Mouse (Mus musculus) left cerebral cortex, adult 8-10 months (tissue): ENCODE data around the gene Mid1. TPM values are rescaled to one million over a fixed set of nuclear protein-coding genes. Genes with fewer than 3 reads are reported as not detected.
"Not testable (repeated sequence)": the region's sequence is repeated elsewhere in the genome, so short reads cannot be mapped to it uniquely, and the experiment has no call there.

Source experiments
- DNase-seq, 2 experiments: peaks; one replicate each; pipeline ENCODE4 v3.0.0; 2022; ENCODE audit warnings: low spot score in 2 of 2
- total RNA-seq, 4 experiments: library from RNA; stranded (reverse); gene quantifications; 2 replicates each; pipeline ENCODE4 v1.2.4; 2022

Gene Mid1
- total RNA-seq, 4 experiments from 2014 or later: 5.2 to 19.8 (median 12.6) TPM

- not testable (repeated sequence) for DNase-seq
Observed at GRCm38 (mm10) chrX:169999226-169999883, 314.4 kb downstream of the Mid1 start.

- not testable (repeated sequence) for DNase-seq
Observed at GRCm38 (mm10) chrX:169999912-170000641, 315.1 kb downstream of the Mid1 start.

- DNase-seq: not testable (repeated sequence)
Observed at GRCm38 (mm10) chrX:170000642-170001387, 315.8 kb downstream of the Mid1 start.

GRCm38 (mm10) chrX:170001388-170001695 is 316.3 kb downstream of the Mid1 start:
- not testable (repeated sequence) for DNase-seq

DNA sequence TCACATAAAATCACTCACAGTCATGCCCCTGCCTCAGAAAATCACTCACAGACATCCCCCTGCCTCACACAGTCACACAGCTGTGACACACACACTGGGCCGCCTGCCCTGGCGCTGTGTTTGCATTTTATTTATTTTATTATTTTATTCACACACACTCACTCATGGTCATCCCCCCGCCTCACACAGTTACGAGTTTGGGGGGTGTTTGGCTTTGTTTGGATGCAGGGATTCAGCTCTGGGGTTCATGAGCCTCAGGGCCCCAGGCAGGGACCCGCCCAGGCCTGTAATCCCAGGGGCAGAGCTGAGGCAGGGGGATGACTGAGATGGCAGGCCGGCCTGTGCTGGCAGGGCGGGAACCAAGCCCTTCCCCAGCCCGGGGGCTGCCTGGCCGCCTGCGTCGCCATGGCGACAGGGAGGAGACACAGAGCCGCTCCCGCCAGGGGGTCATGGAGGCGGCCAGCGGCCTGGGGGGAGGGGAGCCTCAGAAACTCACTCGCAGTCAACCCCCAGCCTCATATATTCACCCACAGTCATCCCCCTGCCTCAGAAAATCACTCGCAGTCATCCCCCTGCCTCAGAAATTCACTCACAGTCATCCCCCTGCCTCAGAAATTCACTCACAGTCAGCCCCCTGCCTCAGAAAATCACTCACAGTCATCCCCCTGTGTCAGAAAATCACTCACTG is 317.7 kb downstream of the Mid1 start:
- not testable (repeated sequence) for DNase-seq

DNA sequence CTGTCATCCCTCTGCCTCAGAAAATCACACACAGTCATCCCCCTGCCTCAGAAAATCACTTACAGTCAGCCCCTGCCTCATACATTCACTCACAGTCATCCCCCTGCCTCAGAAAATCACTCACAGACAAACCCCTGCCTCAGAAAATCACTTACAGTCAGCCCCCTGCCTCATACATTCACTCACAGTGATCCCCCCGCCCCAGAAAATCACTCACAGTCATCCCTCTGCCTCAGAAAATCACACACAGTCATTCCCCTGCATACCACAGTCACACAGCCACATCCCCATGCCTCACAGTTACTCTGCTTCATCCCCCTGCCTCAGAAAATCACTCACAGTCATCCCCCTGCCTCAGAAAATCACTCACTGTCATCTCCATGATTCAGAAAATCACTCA is 318.5 kb downstream of the Mid1 start:
- DNase-seq: not testable (repeated sequence)

- not testable (repeated sequence) for DNase-seq
Observed at GRCm38 (mm10) chrX:170004236-170004635, 319.2 kb downstream of the Mid1 start.

GRCm38 (mm10) chrX:170004793-170005192 is 319.8 kb downstream of the Mid1 start:
- not testable (repeated sequence) for DNase-seq

GRCm38 (mm10) chrX:170005194-170005593 is 320.2 kb downstream of the Mid1 start:
- not testable (repeated sequence) for DNase-seq

DNA sequence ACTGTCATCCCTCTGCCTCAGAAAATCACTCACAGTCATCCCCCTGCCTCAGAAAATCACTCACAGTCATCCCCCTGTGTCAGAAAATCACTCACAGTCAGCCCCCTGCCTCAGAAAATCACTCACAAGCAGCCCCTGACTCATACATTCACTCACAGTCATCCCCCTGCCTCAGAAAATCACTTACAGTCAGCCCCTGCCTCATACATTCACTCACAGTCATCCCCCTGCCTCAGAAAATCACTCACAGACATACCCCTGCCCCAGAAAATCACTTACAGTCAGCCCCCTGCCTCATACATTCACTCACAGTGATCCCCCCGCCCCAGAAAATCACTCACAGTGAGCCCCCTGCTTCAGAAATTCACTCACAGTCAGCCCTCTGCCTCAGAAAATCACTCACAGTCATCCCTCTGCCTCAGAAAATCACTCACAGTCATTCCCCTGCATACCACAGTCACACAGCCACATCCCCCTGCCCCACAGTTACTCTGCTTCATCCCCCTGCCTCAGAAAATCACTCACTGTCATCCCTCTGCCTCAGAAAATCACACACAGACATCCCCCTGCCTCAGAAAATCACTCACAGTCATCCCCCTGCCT is 320.8 kb downstream of the Mid1 start:
- DNase-seq: not testable (repeated sequence)

GRCm38 (mm10) chrX:170006694-170007247 is 321.8 kb downstream of the Mid1 start:
- not testable (repeated sequence) for DNase-seq

DNA sequence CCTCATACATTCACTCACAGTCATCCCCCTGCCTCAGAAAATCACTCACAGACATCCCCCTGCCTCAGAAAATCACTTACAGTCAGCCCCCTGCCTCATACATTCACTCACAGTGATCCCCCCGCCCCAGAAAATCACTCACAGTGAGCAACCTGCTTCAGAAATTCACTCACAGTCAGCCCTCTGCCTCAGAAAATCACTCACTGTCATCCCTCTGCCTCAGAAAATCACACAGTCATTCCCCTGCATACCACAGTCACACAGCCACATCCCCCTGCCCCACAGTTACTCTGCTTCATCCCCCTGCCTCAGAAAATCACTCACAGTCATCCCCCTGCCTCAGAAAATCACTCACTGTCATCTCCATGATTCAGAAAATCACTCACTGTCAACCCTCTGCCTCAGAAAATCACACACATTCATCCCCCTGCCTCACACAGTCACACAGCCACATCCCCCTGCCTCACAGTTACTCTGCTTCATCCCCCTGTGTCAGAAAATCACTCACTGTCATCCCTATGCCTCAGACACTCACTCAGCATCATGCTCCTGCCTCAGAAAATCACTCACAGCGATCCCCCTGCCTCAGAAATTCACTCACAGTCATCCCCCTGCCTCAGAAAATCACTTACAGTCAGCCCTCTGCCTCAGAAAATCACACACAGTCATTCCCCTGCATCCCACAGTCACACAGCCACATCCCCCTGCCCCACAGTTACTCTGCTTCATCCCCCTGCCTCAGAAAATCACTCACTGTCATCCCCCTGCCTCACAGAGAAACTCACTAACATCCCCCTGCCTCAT is 322.6 kb downstream of the Mid1 start:
- DNase-seq: not testable (repeated sequence)

- DNase-seq: not testable (repeated sequence)
Observed at GRCm38 (mm10) chrX:170008179-170008467, 323.1 kb downstream of the Mid1 start.

DNA sequence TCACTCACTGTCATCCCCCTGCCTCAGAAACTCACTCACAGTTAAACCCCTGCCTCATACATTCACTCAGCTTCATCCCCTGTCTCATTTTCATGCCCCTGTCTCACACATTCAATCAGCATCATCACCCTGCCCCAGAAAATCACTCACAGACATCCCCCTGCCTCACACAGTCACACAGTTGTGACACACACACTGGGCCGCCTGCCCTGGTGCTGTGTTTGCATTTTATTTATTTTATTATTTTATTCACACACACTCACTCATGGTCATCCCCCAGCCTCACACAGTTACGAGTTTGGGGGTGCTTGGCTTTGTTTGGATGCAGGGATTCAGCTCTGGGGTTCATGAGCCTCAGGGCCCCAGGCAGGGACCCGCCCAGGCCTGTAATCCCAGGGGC is 323.6 kb downstream of the Mid1 start:
- not testable (repeated sequence) for DNase-seq

DNA sequence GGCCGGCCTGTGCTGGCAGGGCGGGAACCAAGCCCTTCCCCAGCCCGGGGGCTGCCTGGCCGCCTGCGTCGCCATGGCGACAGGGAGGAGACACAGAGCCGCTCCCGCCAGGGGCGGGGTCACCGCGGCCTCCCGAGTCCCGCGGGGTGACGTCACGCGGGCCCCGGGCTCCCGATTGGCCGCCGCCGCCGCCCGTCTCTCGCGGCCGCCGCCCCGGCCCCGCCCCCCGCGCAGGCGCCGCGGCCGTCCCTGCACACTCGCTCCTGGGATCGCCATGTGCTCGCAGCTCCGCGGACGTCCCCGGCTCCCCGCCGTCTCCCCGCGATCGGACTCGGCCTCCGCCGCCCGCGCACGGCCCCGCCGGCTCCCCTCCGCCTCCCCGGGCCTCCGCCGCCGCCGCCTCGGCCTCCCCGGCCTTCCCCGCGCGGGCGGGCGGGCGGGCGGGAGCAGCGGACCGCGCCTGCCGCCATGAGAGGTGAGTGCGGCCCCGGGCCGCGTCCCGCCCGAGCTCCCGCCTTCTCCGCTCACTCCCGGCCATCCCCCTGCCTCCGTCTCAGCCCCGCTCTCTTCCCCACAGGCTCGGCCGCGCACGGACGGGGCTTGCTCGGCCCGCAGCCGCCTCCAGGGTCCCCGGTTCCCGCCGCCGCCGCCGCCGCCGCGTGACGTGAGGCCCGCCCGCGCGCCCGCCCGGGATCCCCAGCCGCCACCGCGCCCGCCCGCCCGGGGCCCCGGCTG is 324.2 kb downstream of the Mid1 start, which contains the start of gene Gm21887:
Gene Gm21887 (plus strand): TSS at position 644 of the 735 bp plus-strand sequence.
- peak; percentile 87 to 98 for DNase-seq

DNA sequence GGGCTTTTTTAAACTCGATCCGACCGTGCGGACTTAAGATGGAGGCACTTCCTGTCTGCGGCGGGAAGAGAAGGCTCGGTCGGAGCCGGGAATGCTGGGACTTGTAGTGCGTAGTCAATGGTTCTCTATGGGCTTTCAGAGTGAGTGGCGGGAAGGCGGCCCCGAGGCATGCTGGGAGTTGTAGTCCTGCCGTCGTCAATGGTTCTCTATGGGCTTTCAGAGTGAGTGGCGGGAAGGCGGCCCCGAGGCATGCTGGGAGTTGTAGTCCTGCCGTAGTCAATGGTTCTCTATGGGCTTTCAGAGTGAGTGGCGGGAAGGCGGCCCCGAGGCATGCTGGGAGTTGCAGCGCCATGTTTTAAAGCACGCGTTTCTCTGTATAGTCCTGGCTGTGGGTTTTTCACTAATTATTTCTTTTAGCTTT is 324.8 kb downstream of the Mid1 start:
- peak; percentile 100 for DNase-seq

DNA sequence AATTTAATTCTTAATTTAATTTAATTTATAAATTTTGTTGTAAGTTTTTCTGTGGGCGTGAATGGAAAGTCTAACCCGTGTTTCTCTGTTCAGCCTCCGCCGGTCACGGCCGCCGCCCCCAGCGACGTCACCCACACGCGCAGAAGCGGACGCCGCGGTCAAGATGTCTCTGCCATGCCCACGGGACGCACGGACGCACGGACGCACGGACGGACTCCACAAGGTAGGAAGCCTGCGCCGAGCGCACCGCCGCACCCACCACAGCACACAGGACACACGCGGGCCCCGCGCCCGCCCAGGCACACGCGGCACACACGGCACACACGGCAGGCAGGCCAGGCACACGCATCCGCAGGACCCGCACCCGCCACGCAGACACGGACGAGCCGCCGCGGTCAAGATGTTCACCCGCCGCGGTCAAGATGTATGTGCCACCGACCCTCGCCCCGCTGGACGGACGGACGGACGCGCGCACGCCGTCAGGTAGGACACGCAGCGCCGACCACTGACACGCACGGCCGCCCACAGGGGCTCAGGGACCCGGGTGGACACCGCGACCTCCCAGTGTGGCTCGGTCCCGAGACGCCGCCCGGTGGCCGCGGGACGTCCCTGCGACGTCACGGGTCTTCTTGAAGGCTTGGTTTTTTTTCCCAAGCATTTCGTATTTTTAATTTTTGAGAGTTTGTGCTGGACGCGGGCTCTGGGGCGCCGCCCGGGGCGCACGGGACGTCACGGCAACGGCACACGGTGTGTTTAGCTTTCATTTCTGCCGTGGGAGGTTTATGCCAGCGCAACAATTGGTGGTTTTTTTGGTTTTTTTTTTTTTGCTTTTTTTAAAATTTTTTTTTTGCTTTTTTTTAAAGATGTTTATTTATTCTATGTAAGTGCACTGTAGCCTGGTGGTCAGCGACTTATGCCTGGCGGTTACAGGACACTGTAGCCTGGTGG is 325.9 kb downstream of the Mid1 start:
- DNase-seq: peak; percentile 61 to 94

- DNase-seq: not testable (repeated sequence)
Observed at GRCm38 (mm10) chrX:170011529-170011879, 326.5 kb downstream of the Mid1 start.
